ENCODE assay signal across 13 mouse cellular contexts in genomic region chr16:13276258-13276657, GRCm38 (mm10). TPM values are rescaled to one million over a fixed set of nuclear protein-coding genes. Genes with fewer than 3 reads are reported as not detected.
A peak's percentile ranks its signal among the peaks of the same experiment; 100 is the strongest.
DNase-seq lines count a peak whose midpoint lies in the region; ATAC-seq and TF ChIP-seq lines count a peak whose summit lies in the region.
"Had no signal": no experiment of that assay in that cellular context is flagged by ENCODE, and none has a peak within 500 bp of the region (broad histone marks: within the 10 kb centered on the region; RNA-seq: fewer than 3 reads in every experiment).

No protein-coding gene starts in this region.

- H3K4me3 ChIP-seq in liver, adult 2 months (ENCODE audit: insufficient read depth, low read depth, low read length): no peak overlapping the region
- no peak overlapping the region for H3K4me3 ChIP-seq in intestine, embryonic 14.5 days (ENCODE audit: low read depth, low read length)
- no peak overlapping the region for H3K4me3 ChIP-seq in kidney, postnatal 0 days (replicated peaks; ENCODE audit: low read depth, low read length)
- no peak overlapping the region for H3K4me3 ChIP-seq in small intestine, adult 2 months (ENCODE audit: low read depth, low read length)
- H3K4me3 ChIP-seq: layer of hippocampus, adult 2 months; neural tube, embryonic 13.5 days had no signal

- H3K36me3 ChIP-seq in liver, adult 2 months (ENCODE audit: control insufficient read depth, insufficient read depth, low read length): 0 out of 2 replicates have a peak, but pooled peaks cover 3% of the 10 kb centered on the region
- 0 out of 2 replicates have a peak, but pooled peaks cover 4% of the 10 kb centered on the region for H3K36me3 ChIP-seq in intestine, embryonic 14.5 days (ENCODE audit: control insufficient read depth, insufficient read depth, low read length)
- H3K36me3 ChIP-seq in kidney, postnatal 0 days (ENCODE audit: insufficient read depth, low read length): no peaks in the 10 kb centered on the region
- H3K36me3 ChIP-seq in small intestine, adult 2 months (ENCODE audit: control insufficient read depth, insufficient read depth, low read length): 0 out of 2 replicates have a peak, but pooled peaks cover 2% of the 10 kb centered on the region

- DNase-seq in liver, adult 2 months (ENCODE audit: extremely low read depth, low read depth, low spot score): peak; percentile 89
- no peak for DNase-seq in liver
- peak; percentile 56 for DNase-seq in intestine, embryonic 14.5 days (ENCODE audit: low spot score)
- peak; percentile 40 for DNase-seq in kidney, postnatal 0 days (ENCODE audit: low spot score)
- no peak for DNase-seq in spleen, postnatal 36 days (ENCODE audit: low spot score in 2 of 2)
- no peak for DNase-seq in B cell, adult 2 months
- DNase-seq in testis, postnatal 14 days (ENCODE audit: low spot score): no peak
- DNase-seq: cerebellum, adult 2 months; retina, postnatal 1 day had no signal

- no peak for TF ChIP-seq POLR2A in liver, adult 2 months (IDR thresholded peaks at IDR 0.05; ENCODE audit: extremely low read depth, insufficient read depth, low read length)
- TF ChIP-seq POLR2A in small intestine, adult 2 months (IDR thresholded peaks at IDR 0.05; ENCODE audit: low read depth, low read length): no peak

- H3K4me1 ChIP-seq in liver, adult 2 months (ENCODE audit: control insufficient read depth, insufficient read depth, low read length): peaks cover 18% of the 10 kb centered on the region
- H3K4me1 ChIP-seq in intestine, embryonic 14.5 days (replicated peaks; ENCODE audit: control insufficient read depth, insufficient read depth, low read length): 0 out of 2 replicates have a peak, but pooled peaks cover 5% of the 10 kb centered on the region
- peaks cover 3% of the 10 kb centered on the region for H3K4me1 ChIP-seq in kidney, postnatal 0 days (replicated peaks; ENCODE audit: insufficient read depth, low read length)
- H3K4me1 ChIP-seq in small intestine, adult 2 months (ENCODE audit: control insufficient read depth, insufficient read depth, insufficient read length, low read length): peaks cover 13% of the 10 kb centered on the region; the same call in 1 of the 2 replicates
- H3K4me1 ChIP-seq: neural tube, embryonic 13.5 days had no signal

- 25% methylated on average over 2 of the region's 2 CpGs for WGBS in liver, adult 2 months
- 55% methylated on average over 2 of the region's 2 CpGs for WGBS in intestine, embryonic 14.5 days
- 40% methylated on average over 2 of the region's 2 CpGs for WGBS in kidney, postnatal 0 days
- WGBS in small intestine, adult 2 months: 21% methylated on average over 2 of the region's 2 CpGs

- peaks cover 13% of the 10 kb centered on the region; the same call in 1 of the 2 replicates for H3K79me2 ChIP-seq in liver, adult 2 months (ENCODE audit: control insufficient read depth, insufficient read depth, low read length)

- H3K9ac ChIP-seq in liver, adult 2 months (ENCODE audit: low read depth, low read length): no peak overlapping the region
- no peak overlapping the region for H3K9ac ChIP-seq in intestine, embryonic 14.5 days (ENCODE audit: low read length)
- no peak overlapping the region for H3K9ac ChIP-seq in kidney, postnatal 0 days (ENCODE audit: low read depth, low read length)
- H3K9ac ChIP-seq: neural tube, embryonic 13.5 days had no signal

- peak; percentile 95 for ATAC-seq in intestine, embryonic 14.5 days (replicated peaks; ENCODE audit: low FRiP score, low TSS enrichment, low read depth)
- peak; percentile 94 for ATAC-seq in kidney, postnatal 0 days (replicated peaks; ENCODE audit: low FRiP score, low read depth)

- no peaks in the 10 kb centered on the region for H3K27me3 ChIP-seq in liver, adult 2 months (ENCODE audit: control insufficient read depth, insufficient read depth, low read length)
- no peaks in the 10 kb centered on the region for H3K27me3 ChIP-seq in intestine, embryonic 14.5 days (replicated peaks; ENCODE audit: control insufficient read depth, insufficient read depth, low read length)
- H3K27me3 ChIP-seq in kidney, postnatal 0 days (ENCODE audit: insufficient read depth, low read length): no peaks in the 10 kb centered on the region
- H3K27me3 ChIP-seq in small intestine, adult 2 months (ENCODE audit: control insufficient read depth, insufficient read depth, low read length): no peaks in the 10 kb centered on the region
- H3K27me3 ChIP-seq: neural tube, embryonic 13.5 days had no signal

- 0 out of 2 replicates have a peak, but pooled peaks cover 2% of the 10 kb centered on the region for H3K9me3 ChIP-seq in intestine, embryonic 14.5 days (ENCODE audit: control insufficient read depth, low read length)
- H3K9me3 ChIP-seq in kidney, postnatal 0 days (replicated peaks; ENCODE audit: low read length): no peaks in the 10 kb centered on the region

- peak overlapping the region; percentile 88 for H3K27ac ChIP-seq in liver, adult 2 months (replicated peaks; ENCODE audit: insufficient read depth, low read depth, low read length)
- peak overlapping the region; percentile 70 for H3K27ac ChIP-seq in intestine, embryonic 14.5 days (ENCODE audit: low read depth)
- peak overlapping the region; percentile 71; the same call in 1 of the 2 replicates for H3K27ac ChIP-seq in kidney, postnatal 0 days
- H3K27ac ChIP-seq in small intestine, adult 2 months (ENCODE audit: insufficient read depth, low read depth, low read length): peak overlapping the region; percentile 35
- H3K27ac ChIP-seq: layer of hippocampus, adult 2 months; macrophage; neural tube, embryonic 13.5 days had no signal

- no peak for TF ChIP-seq CTCF in liver, adult 2 months (IDR thresholded peaks at IDR 0.05; ENCODE audit: low read depth, low read length)
- no peak for TF ChIP-seq CTCF in kidney, postnatal 0 days (IDR thresholded peaks at IDR 0.05; ENCODE audit: low read depth)
- TF ChIP-seq CTCF in small intestine, adult 2 months (IDR thresholded peaks at IDR 0.05; ENCODE audit: extremely low read depth, insufficient read length, insufficient replicate concordance, low read depth, low read length): no peak

- H3K4me2 ChIP-seq in intestine, embryonic 14.5 days (ENCODE audit: low read length): peak overlapping the region; percentile 34
- no peak overlapping the region for H3K4me2 ChIP-seq in kidney, postnatal 0 days (ENCODE audit: low read length)
- H3K4me2 ChIP-seq: neural tube, embryonic 13.5 days had no signal

RNA-seq across cellular contexts. Expression of gene Mrtfb, which starts 20.0 kb away (rescaled TPM):
- 9.2 and 9.4 TPM in 2 replicates for total RNA-seq in liver, adult 2 months (2014; rRNA removed)
- 3.2 and 4.2 TPM in 2 replicates for polyA plus RNA-seq in liver, adult 2 months (2012; rRNA removed)
- polyA plus RNA-seq in intestine, embryonic 14.5 days (2014; fragmentation: Nextera tagmentation; extraction: Ambion mirVana): 33.0 and 34.2 TPM in 2 replicates
- 17.5 and 19.8 TPM in 2 replicates for polyA plus RNA-seq in kidney, postnatal 0 days (2015; fragmentation: Nextera tagmentation; extraction: Ambion mirVana)
- 4.0 and 8.5 TPM in 2 replicates for polyA plus RNA-seq in small intestine, adult 2 months (2012; rRNA removed)

Comparison
In these comparisons a context has a peak if more than half of its experiments do, and no peak if none do; other contexts are left out.
1. DNase-seq: peak in liver, adult 2 months (single experiment), intestine, embryonic 14.5 days (single experiment) and kidney, postnatal 0 days (single experiment); none in liver (single experiment), spleen, postnatal 36 days (0 of 2), B cell, adult 2 months (0 of 2) and testis, postnatal 14 days (single experiment).
2. H3K27ac ChIP-seq: peak in every context shown above with its lines; median percentile 88 in liver, adult 2 months; 71 in kidney, postnatal 0 days; 70 in intestine, embryonic 14.5 days; 35 in small intestine, adult 2 months.